Mouse (Mus musculus) T-helper 1 cell (primary cell): ENCODE measurements around the gene Ncf1.

Experiments
- in situ Hi-C: fragments of 300-600 bp; cut with MboI, MseI; formaldehyde crosslinking; loops from one replicate; pipeline ENCODE4 v1.15.1; 2025; ENCODE audit warnings: high pct_unique_total_duplicates

Ncf1 gene

GRCm38 (mm10) chr5:134229391-134229790 lies at the start of gene Ncf1:
TSS of gene Ncf1 (minus strand) at chr5:134229625.
- in situ Hi-C loops, result loop anchor here (5.0 kb wide), 1 partner anchor 113 kb away; no protein-coding TSS in a partner anchor

- in situ Hi-C loops, result no loop called here
These were observed 47.7 kb upstream of the Ncf1 start for GRCm38 (mm10) chr5:134277109-134277508.

- in situ Hi-C loops, result no loop called here
These were observed 46.1 kb upstream of the Ncf1 start for GRCm38 (mm10) chr5:134275556-134275955.

GRCm38 (mm10) chr5:134275021-134275420 lies 45.6 kb upstream of the Ncf1 start:
- in situ Hi-C loops, result no loop called here

DNA sequence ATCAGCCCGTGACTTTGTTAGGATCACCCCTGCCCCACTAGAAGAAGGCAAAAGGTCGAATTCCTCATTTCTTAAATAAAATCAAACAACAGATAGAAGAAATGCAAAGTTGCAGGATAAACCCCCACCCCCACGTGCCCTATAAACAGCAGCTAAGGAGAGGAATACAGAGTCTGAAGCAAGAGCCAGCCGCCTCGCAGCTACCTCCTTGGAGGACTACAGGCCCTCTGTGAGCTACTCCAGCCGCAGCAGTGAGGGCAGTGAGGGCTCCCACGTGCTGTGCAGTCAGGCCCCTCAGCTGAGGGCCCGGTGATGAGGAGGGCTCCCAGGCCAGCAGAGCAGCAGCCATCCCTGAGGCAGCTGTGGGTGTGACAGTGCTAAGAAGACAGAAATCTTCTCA lies 44.3 kb upstream of the Ncf1 start:
- in situ Hi-C loops, result loop anchor here (5.0 kb wide), 1 partner anchor 54 kb away; no protein-coding TSS in a partner anchor

- in situ Hi-C loops, result loop anchor here (5.0 kb wide), 1 partner anchor 55 kb away; no protein-coding TSS in a partner anchor
These were observed 43.3 kb upstream of the Ncf1 start for GRCm38 (mm10) chr5:134272761-134273160.

DNA sequence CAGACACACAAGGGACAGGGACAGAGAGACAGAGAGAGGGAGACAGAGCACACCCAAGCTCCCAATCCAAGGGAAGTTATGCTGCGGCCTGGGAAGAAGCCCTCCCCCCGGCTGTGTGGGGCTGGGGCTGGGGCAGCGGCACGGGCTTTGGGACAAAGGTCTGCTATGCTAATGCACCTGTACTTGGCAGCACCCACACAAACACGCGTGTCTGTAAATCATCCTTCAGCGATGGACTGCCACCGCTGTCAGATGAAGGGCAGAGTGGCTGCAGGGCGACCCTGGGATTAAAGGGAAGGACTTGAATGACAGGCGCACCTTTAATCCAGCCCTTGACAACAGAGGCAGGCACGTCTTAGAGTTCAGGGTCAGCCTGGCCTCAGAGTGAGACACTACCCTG lies 42.0 kb upstream of the Ncf1 start:
- in situ Hi-C loops, result loop anchor here (5.0 kb wide), 1 partner anchor 56 kb away; no protein-coding TSS in a partner anchor

GRCm38 (mm10) chr5:134270566-134270965 lies 41.1 kb upstream of the Ncf1 start:
- in situ Hi-C loops, result loop anchor here (5.0 kb wide), 1 partner anchor 57 kb away; no protein-coding TSS in a partner anchor

DNA sequence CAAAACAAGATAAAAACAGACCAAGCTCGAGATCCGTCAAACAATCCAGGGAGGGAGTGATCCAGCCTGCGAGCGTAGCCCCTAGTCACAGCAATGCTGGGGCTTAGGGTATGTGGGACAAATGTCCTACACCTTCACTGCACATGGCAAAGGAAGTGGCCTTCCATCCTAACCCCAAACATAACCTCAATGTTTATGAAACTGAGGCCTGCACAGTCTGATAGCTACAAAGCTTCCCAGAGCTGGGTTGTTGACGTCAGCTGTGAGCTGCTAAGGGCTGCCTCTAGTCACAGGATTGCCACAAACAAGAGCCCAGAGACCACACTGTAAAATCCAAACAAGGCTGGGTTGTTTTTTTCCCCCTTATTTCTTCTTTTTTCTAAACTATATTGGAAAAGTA lies 40.3 kb upstream of the Ncf1 start:
- in situ Hi-C loops, result loop anchor here (5.0 kb wide), 1 partner anchor 58 kb away; no protein-coding TSS in a partner anchor

GRCm38 (mm10) chr5:134268751-134269150 lies 39.3 kb upstream of the Ncf1 start:
- in situ Hi-C loops, result no loop called here

GRCm38 (mm10) chr5:134266404-134266803 lies 37.0 kb upstream of the Ncf1 start:
- in situ Hi-C loops, result no loop called here

DNA sequence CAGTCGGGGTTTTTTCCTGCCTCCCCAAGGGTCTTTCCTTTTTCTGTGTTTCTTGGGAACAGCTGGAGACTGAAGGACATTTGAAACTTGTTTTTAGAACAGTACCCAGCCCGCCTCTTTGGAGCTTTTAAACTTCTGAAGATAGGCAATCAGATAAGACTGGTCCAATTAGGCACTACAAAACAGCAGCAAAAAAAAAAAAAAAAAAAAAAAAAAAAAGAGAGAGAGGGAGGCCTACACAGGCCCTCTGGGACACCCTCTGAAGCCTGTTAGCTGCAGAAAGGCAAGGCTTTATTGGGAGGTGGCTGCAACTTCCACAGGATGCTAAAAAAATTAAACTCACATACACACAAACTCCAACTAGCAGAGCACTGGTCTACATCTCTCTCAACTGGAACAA lies 36.5 kb upstream of the Ncf1 start:
- in situ Hi-C loops, result no loop called here

DNA sequence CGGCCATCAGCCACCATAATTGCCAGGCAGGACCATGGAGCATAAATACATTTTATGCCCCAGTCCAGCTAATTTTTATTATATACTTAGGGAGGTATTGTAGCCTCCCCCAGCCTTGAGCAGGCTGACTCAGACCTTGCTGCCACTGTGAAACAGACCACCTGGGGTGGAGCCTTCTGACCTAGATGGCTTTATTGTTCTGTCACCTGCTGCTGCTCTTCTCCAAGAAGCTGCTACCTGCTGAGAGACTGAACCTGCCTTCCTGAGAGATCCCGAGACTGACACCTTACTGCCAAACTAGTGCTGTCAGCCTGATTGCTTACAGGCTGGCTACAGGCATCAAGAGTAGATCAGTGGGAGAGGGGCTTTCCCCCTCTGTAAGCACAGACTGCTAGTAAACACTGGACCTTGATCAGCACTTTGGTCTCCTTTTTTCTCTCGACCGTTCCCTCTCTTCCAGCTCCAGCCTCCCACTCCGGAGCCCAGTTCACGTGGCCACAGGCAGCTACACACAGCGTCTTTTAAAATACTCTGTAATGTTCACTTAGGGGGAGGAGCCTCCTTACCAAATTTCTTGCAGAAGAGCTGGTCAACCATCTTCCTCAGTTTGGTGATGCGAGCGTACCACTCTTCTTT lies 30.7 kb upstream of the Ncf1 start:
- in situ Hi-C loops, result no loop called here

- in situ Hi-C loops, result no loop called here
These were observed 29.5 kb upstream of the Ncf1 start for GRCm38 (mm10) chr5:134258934-134259333.

DNA sequence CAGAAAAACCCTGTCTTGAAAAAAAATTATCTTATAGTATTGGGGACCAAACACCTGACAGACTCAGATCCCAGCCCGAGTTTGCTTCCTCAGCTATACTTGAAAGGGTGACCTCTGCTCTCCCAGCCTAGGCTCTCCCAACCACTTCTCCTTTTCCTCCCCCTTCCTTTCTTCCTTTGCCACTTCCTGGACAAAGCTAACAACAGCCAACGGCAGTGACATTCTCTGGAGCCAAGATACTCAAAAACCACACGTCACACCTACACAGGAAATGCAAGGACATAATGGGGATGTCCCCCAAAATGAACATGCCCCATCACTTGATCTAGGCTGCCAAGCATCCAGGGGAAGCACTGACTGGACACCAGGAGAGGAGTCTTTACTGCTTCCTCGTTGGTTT lies 29.0 kb upstream of the Ncf1 start:
- in situ Hi-C loops, result no loop called here

DNA sequence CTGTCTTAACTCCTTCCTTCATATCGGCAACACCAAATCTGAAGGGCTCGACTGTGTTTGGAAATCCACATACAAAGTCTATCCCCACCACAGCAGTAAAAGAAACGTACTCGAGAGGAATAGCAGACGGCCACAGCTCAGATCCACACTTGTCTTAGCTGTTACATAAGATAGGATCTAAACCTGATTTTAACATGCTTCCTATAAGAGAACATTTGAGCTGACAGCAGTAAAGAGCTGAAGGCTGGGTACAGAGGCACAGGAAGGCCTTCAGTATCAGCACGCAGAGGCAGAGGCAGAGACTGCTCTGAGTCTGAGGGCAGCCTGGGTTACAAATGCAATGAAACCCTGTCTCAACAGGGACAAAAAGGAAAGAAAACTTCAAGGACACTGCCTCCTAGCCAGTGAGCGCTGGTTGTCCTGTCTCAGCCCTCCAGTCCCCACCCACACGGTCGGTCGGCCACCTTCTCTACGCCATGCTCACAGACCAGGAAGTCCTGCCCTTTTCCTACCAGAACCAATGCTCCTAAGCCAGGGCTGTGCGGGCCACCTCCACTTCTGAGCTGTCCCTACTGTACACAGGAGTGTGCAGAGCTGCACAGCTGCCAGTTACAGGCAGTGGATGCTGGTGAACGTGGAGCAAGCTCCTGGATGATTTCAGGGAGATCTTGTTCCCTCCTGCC lies 28.1 kb upstream of the Ncf1 start:
- in situ Hi-C loops, result no loop called here

GRCm38 (mm10) chr5:134255294-134255693 lies 25.9 kb upstream of the Ncf1 start:
- in situ Hi-C loops, result no loop called here

DNA sequence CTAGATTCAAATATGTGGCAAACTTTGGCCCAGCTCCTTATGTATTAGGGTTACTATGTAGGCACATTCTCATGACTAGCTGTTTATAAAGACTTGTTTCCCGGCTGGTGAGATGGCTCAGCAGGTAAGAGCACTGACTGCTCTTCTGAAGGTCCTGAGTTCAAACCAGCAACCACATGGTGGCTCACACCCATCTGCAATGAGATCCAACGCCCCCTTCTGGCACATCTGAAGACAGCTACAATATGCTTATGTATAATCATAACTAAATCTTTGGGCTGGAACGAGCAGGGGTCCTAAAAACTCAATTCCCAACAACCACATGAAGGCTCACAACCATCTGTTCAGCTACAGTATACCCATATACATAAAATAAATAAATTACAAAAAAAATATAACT lies 24.4 kb upstream of the Ncf1 start:
- in situ Hi-C loops, result no loop called here

DNA sequence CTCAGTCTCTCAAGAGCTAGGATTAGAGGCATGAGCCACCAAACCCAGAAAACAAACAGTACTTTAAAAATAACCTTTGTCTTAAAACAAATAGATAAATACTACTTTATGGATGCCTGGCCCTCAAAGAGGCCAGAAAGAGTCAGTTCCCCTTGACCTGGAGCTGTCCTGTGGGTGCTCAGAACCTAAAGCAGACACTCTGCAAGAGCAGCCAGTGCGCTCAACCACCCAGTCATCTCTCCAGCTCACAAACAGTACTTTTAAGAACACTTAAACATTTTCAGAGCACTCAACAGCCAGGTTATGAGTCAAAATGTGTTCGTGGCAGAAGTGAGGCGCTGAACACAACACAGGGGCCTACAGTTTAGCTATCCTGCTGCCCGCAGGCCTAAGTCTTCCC lies 21.7 kb upstream of the Ncf1 start:
- in situ Hi-C loops, result no loop called here

DNA sequence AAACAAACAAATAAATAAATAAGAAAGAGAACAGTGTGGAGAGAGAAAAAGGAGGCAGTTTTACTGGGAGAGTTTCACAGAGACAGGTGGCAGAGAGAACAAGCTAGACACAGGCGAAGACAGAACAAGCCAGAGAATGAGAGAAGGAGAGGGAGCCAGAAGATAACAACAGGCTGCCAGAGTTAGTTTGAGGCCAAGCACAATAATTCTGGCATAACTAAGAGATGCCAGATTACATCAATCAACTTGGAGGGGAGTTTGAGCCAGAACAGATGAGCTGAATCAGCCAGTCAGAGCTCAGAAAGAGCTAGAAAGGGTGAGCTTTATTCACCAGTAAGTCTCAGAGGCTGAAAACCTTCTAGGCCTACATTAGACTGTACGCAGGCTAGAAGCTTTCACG lies 21.2 kb upstream of the Ncf1 start:
- in situ Hi-C loops, result no loop called here

- in situ Hi-C loops, result no loop called here
These were observed 19.8 kb upstream of the Ncf1 start for GRCm38 (mm10) chr5:134249245-134249649.

GRCm38 (mm10) chr5:134248608-134249244 lies 19.3 kb upstream of the Ncf1 start:
- in situ Hi-C loops, result no loop called here

- in situ Hi-C loops, result no loop called here
These were observed 16.7 kb upstream of the Ncf1 start for GRCm38 (mm10) chr5:134246146-134246545.
